Mouse (Mus musculus) CD8-positive naive resting alpha-beta T cell, adult 2 months (primary cell): Measurements from ENCODE around the gene Hcfc1r1.

Experiments
- DNase-seq, 2 experiments: peaks; one replicate each; pipeline ENCODE4 v3.0.0; 2022; ENCODE audit warnings: low read depth in 2 of 2, low spot score in 2 of 2

Gene Hcfc1r1

DNA sequence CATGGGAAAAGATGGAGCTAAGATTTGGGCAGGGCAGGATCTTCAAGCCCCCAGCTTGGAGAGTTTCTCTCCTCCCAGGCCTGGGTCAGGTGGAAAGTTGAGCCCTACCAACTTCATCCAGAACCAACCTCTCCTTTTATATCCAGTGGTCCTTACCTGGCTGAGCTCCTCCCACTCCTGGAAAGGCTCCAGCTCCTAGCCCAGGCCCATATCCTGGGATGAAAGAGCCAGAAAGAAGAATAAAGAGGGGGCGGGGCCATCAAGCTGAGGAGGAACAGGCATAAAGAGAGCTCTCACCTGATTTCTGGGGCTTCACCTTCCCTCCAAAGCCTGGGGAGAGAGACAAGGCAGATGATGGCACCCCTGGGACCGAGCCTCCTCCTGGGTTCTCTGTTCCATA lies 43.6 kb downstream of the Hcfc1r1 start:
- DNase-seq = no peak

DNA sequence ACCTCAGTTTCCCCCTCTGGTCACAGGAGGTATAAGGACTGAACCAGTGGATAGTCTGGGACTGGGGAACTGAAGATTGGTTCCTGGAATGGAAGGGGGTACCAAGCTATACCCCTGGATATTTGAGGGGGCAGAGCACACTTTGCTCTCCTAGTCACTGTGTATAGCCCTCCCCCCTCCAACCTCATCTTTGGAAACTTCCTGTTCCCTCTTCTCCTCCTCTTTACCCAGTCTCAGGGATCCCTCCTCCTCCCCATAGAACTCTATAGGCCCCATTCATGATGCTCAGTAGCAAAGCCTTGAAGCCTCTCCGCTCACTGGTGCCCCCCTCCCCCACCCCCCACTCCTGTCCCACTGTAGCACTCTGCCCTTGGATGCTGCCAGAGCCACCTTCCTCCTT lies 46.1 kb downstream of the Hcfc1r1 start:
- no peak for DNase-seq

DNA sequence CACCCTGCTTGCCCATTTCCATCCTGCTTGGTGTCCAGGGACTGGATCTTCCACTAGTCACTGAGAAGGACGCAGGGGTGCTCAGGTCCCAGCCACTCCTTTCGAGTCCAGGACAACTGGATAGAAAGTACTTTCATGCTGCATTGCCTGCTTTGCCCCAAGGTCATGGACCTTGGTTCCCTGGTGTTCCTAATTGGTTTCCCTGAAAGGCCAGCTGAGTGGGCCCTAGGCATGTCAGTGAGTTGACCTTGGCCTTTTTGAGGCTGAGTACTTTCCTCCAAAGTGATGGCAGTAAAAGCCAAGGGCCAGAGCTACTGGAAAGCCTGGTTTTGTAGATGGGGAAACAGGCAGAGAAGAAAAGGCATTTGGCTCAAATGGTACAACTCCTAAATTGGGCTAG lies 48.5 kb downstream of the Hcfc1r1 start:
- no peak for DNase-seq

DNA sequence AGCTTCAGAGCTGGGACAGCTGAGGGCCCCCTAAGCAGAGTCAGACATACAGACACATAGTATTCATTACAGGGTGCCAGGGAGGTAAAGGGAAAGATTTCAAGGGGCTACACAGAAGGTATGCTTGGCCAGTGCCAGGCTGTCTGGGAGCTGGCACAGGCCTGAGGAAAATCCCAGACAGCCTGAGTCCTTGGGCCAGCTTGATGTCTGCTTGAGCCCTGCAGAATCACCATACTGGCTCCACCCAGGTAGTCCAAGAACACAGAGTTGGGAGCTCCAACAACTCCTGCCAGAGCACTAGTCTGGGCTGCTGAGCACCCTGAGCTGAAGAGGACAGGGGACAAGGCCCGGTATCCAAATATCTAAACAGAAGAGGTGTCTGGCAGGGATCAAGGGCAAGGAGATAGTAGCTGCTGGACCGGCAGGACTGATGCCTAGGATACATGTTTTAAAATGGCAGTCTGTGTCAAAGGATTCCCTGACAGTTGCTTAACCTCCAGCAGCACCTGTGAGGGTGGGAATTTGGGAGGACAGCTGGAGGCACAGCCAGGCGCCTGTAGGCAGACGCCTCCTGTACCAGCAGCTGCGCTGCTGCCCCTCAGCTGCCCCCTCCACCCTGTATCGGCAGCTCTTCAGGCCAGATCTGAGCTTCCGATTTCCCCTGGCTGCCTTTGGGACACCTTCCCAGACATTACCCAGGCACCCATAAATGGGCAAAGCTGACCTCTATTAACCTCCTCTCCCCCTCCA lies 49.2 kb downstream of the Hcfc1r1 start, which contains the start of gene 1520401A03Rik:
1520401A03Rik (minus strand) TSS at position 408 of the 750 bp plus-strand sequence.
- no peak for DNase-seq
